Mouse (Mus musculus): ENCODE measurements at regions not wholly inside any gene's neighbourhood (a gene's known extent, or its start where the extent isn't known, plus 50 kb on each side); places are given as distances from the start of the nearest gene placed in this dataset.

- TF ChIP-seq CTCF (IDR thresholded peaks at IDR 0.05; ENCODE audit: extremely low read depth, insufficient read length, insufficient replicate concordance, low read depth, low read length): no peak
- TF ChIP-seq POLR2A (IDR thresholded peaks at IDR 0.05; ENCODE audit: low read depth, low read length): no peak
These were observed 639.8 kb downstream of the 1700064H15Rik start for GRCm38 (mm10) chr3:18988662-18989061.

Measured in small intestine, adult 2 months (tissue).